Mouse (Mus musculus) mature B cell (primary cell): ENCODE data around the gene Slc25a28.

Experiments
- in situ Hi-C: fragments of 300-500 bp; cut with MboI; formaldehyde crosslinking; loops from 2 replicates; pipeline ENCODE4 v1.14.3; 2019

Slc25a28 gene

DNA sequence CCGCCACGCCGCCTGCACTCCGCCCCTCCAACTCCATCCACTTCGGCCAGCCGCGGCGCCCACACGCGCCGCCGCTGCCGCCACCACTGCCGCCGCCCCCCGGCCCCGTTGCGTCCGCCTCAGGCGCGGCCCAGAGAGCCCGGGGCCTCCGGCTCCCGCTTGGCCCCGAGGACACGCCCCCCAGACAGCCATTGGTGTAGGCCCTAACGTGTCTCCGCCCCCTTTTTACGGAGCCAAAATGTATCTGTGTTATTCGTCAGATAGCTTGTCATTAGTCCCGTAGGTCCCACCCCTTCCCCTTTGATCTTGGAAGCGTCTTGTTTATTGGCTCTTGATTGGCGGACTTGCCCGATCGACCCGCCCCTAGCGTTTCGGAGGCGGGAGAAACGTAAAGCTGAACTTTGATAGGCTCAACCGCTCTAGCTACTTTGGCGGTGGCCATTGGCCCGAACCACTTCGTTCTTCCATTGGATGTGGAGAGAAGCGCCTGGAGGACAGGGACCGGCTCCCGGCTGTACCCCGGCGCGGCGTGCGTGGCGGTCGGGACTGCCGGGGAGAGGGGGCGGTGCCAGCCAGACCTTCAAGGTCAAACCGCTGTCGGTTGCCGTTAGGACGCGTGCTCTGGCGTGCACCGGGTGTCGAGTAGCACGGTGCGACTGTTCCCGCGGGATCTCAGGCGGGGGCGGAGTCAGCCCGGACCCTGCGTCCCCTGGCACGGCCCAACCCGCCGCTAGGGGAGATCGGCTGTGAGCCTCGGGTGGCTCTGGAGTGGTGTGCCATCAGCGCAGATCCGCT is at the start of gene Slc25a28:
Gene Slc25a28, minus strand, starts transcription at position 152 of the 795 bp plus-strand sequence.
- in situ Hi-C loops, result loop anchor here (5.0 kb wide), 2 partner anchors 37 to 77 kb away; partner anchors contain the start of genes Cox15 and Cutc

- in situ Hi-C loops, result no loop called here
Observed at GRCm38 (mm10) chr19:43724194-43724593, 49.5 kb upstream of the Slc25a28 start.

GRCm38 (mm10) chr19:43723501-43723900 is 48.8 kb upstream of the Slc25a28 start:
- in situ Hi-C loops, result no loop called here

DNA sequence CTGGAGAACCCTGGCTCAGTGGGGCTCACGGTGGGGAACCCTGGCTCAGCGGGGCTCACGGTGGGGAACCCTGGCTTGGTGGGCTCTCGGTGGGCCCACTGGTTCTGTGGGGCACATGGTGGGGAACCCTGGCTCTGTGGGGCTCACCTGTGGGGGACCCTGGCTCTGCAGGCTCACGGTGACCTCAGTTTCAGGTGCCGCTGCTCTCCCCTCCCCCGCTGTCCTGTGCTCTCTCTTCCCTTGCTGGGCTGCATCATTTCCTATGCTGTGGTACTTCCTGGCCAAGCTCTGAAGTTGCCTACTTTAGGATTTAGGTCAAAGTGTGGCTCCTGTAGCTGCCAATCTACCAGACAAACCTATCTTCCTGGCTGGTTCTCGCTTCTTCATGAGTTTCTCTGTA is 48.2 kb upstream of the Slc25a28 start:
- in situ Hi-C loops, result no loop called here

GRCm38 (mm10) chr19:43720061-43720460 is 45.4 kb upstream of the Slc25a28 start:
- in situ Hi-C loops, result no loop called here

- in situ Hi-C loops, result loop anchor here (5.0 kb wide), 1 partner anchor 35 kb away; no protein-coding TSS in a partner anchor
Observed at GRCm38 (mm10) chr19:43711971-43712370, 37.3 kb upstream of the Slc25a28 start.

- in situ Hi-C loops, result loop anchor here (5.0 kb wide), 1 partner anchor 34 kb away; no protein-coding TSS in a partner anchor
Observed at GRCm38 (mm10) chr19:43711159-43711916, 36.7 kb upstream of the Slc25a28 start.

DNA sequence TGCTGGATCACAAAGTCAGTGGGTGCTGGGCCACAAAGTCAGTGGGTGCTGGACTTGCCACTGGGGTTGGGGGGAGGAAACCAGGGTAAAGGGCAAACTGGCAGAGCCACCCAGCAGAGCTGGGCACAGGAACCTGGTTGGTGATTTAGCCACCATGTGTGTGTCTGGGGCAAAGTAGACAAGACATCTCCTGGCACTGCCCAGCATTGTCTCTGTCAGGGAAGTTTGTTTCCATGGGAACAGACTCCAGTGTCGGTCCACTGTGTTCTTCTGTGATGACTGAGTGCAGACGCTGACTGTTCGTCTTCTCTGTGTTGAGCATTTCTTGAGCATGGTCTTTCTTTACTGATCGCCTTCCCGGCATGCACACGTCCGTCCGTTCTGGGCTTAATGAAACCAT is 34.6 kb upstream of the Slc25a28 start:
- in situ Hi-C loops, result no loop called here

DNA sequence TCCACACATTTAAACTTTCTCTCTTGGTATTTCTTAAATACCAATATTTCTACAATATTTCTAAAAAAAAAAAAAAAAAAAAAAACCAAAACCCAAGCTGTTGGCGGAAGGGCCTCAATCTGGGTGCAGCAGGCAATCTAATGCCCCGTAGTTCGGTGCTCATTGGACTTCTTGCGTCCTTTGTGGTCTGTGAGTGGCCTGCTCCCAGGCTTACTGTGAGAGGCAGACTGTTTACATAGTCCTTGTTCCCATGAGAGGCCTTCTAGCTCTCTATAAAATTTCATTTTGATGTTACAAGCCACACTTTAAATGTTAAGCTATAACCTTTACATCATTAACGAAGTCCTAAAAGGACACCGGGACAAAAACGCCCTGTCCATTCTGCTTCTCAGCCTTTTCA is 33.5 kb upstream of the Slc25a28 start:
- in situ Hi-C loops, result no loop called here

DNA sequence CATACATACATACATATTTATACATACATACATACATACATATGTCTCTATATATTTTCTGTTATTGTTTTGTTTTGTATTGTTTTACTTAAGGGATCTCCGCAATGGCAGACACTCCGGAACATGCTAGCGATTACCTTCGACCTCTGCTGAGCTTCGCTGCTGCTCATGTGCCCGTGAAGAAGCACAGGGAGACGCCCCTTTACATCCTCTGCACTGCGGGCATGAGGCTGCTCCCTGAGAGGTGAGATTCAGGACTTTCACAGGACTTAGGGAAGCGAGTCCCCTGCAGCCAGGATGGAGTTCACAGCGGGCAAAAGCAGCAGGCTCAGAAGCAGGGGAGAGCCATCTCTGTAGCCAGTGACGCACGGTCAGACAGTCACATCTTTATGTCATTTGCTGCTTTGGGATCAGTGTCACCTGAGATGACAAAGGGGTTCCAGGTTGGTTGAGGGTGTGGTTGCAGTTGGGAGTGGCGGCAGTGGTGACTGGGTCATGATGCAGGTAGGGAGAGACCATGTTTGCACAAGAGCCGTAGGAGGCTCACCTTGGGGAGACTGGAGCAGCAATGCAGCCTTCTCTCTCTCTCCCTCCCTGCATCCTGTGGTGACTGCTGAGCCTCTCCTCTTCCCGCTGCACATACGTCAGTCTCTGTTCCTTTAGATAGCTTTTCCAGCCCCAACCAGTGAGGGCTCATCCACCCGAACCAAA is 30.3 kb upstream of the Slc25a28 start:
- in situ Hi-C loops, result no loop called here

- in situ Hi-C loops, result no loop called here
Observed at GRCm38 (mm10) chr19:43704211-43704610, 29.5 kb upstream of the Slc25a28 start.

- in situ Hi-C loops, result no loop called here
Observed at GRCm38 (mm10) chr19:43699763-43700155, 25.1 kb upstream of the Slc25a28 start.

GRCm38 (mm10) chr19:43699021-43699762 is 24.5 kb upstream of the Slc25a28 start:
- in situ Hi-C loops, result no loop called here

- in situ Hi-C loops, result no loop called here
Observed at GRCm38 (mm10) chr19:43697666-43698370, 23.1 kb upstream of the Slc25a28 start.

DNA sequence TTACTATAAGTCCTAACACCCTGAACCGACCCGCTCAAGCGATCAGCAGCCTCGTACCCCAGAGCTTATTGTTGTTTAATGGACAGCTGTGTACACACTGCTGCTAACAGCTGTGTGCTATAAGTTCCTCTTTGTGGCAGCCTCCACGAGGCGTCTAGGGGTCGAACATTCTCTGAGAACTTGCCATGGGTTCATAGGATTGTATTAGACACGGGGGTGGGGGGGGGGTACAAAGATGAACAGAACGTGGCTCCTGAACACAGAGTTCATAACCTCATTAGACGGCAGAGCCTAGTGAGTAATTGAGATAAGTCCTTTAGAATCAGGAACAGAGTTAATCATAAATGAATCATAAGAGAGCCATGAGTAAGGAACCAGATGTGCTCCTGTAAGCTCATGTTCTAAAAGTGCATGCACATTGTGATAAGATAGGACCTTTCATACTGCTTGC is 20.9 kb upstream of the Slc25a28 start:
- in situ Hi-C loops, result no loop called here

DNA sequence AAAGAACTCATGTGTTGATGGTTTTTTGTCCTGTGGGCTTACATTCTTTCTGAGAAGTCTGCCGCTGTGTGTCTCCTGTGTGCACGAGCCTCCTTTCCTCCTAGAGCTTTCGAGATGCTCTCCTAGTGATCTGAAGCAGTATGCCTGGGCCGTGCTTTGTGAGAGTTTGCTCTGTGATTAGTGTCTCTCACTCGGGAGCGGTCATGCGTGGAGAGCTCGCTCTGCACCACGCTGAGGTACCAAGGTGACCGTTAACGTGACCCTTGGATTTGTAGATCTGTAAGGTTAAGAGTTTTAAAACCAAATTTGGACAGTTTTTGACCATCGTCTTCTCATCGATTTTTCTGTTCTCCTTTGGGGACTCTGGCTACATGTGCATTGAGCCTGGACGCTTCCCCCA is 18.1 kb upstream of the Slc25a28 start:
- in situ Hi-C loops, result no loop called here

- in situ Hi-C loops, result no loop called here
Observed at GRCm38 (mm10) chr19:43689419-43690246, 15.0 kb upstream of the Slc25a28 start, which contains the start of gene Entpd7. TSS of gene Entpd7 (plus strand) at chr19:43689672.

GRCm38 (mm10) chr19:43681541-43681940 is 6.9 kb upstream of the Slc25a28 start:
- in situ Hi-C loops, result no loop called here

- in situ Hi-C loops, result loop anchor here (5.0 kb wide), 2 partner anchors 33 to 73 kb away; partner anchors contain the start of genes Cox15 and Cutc
Observed at GRCm38 (mm10) chr19:43679474-43679981, 4.8 kb upstream of the Slc25a28 start.
